Mouse (Mus musculus): ENCODE data around the gene Spred2. TPM values are rescaled to one million over a fixed set of nuclear protein-coding genes. Genes with fewer than 3 reads are reported as not detected.

The Spred2 gene
- polyA plus RNA-seq, 1 experiment from 2014 or later, result 9.3 TPM

- Histone ChIP-seq H3K27ac (replicated peaks) (no peak overlapping the region), H3K9ac (replicated peaks) (no peak overlapping the region), H3K4me2 (replicated peaks) (no peak overlapping the region), H3K36me3 (no peaks in the 10 kb centered on the region), H3K4me3 (no peak overlapping the region), H3K4me1 (peaks cover 18% of the 10 kb centered on the region), H3K9me3 (no peaks in the 10 kb centered on the region), H3K27me3 (no peaks in the 10 kb centered on the region)
- no peak for ATAC-seq (replicated peaks)
- WGBS, result 38% methylated on average over 6 of the region's 6 CpGs
Measured at GRCm38 (mm10) chr11:19944701-19945100, 20.5 kb downstream of the Spred2 start.

- no peak overlapping the region for H3K4me3 ChIP-seq
- no peaks in the 10 kb centered on the region for H3K27me3 ChIP-seq
- H3K27ac ChIP-seq (replicated peaks), result no peak overlapping the region
- H3K36me3 ChIP-seq, result no peaks in the 10 kb centered on the region
- H3K4me2 ChIP-seq (replicated peaks), result no peak overlapping the region
- no peak overlapping the region for H3K9ac ChIP-seq (replicated peaks)
- peaks cover 16% of the 10 kb centered on the region for H3K4me1 ChIP-seq
- H3K9me3 ChIP-seq, result no peaks in the 10 kb centered on the region
- 93% methylated on average over 6 of the region's 7 CpGs for WGBS
- ATAC-seq (replicated peaks), result no peak
Measured at GRCm38 (mm10) chr11:19946721-19947120, 22.5 kb downstream of the Spred2 start.

GRCm38 (mm10) chr11:19947626-19948135 is 23.5 kb downstream of the Spred2 start:
- Histone ChIP-seq H3K4me3 (no peak overlapping the region), H3K9me3 (no peaks in the 10 kb centered on the region), H3K9ac (replicated peaks) (no peak overlapping the region), H3K4me1 (peaks cover 16% of the 10 kb centered on the region), H3K27me3 (no peaks in the 10 kb centered on the region), H3K27ac (replicated peaks) (no peak overlapping the region), H3K36me3 (no peaks in the 10 kb centered on the region), H3K4me2 (replicated peaks) (no peak overlapping the region)
- peak; percentile 39; the same call in 1 of the 2 replicates for ATAC-seq (replicated peaks)
- WGBS, result 76% methylated on average over 7 of the region's 7 CpGs

- Histone ChIP-seq H3K4me2 (replicated peaks) (no peak overlapping the region), H3K27me3 (no peaks in the 10 kb centered on the region), H3K9ac (replicated peaks) (no peak overlapping the region), H3K4me1 (peaks cover 11% of the 10 kb centered on the region), H3K4me3 (no peak overlapping the region), H3K36me3 (no peaks in the 10 kb centered on the region), H3K9me3 (no peaks in the 10 kb centered on the region), H3K27ac (replicated peaks) (no peak overlapping the region)
- WGBS, result 85% methylated on average over 5 of the region's 5 CpGs
- no peak for ATAC-seq (replicated peaks)
Measured at GRCm38 (mm10) chr11:19949725-19950124, 25.6 kb downstream of the Spred2 start.

GRCm38 (mm10) chr11:19950169-19950568 is 26.0 kb downstream of the Spred2 start:
- H3K4me2 ChIP-seq (replicated peaks), result no peak overlapping the region
- no peaks in the 10 kb centered on the region for H3K9me3 ChIP-seq
- H3K27ac ChIP-seq (replicated peaks), result no peak overlapping the region
- H3K4me3 ChIP-seq, result no peak overlapping the region
- ATAC-seq (replicated peaks), result no peak
- no peaks in the 10 kb centered on the region for H3K27me3 ChIP-seq
- 83% methylated on average over 8 of the region's 8 CpGs for WGBS
- no peak overlapping the region for H3K9ac ChIP-seq (replicated peaks)
- H3K36me3 ChIP-seq, result no peaks in the 10 kb centered on the region
- peaks cover 7% of the 10 kb centered on the region for H3K4me1 ChIP-seq

- H3K36me3 ChIP-seq, result no peaks in the 10 kb centered on the region
- H3K27me3 ChIP-seq, result no peaks in the 10 kb centered on the region
- WGBS, result 75% methylated on average over 8 of the region's 8 CpGs
- H3K27ac ChIP-seq (replicated peaks), result no peak overlapping the region
- no peak overlapping the region for H3K4me3 ChIP-seq
- no peaks in the 10 kb centered on the region for H3K9me3 ChIP-seq
- ATAC-seq (replicated peaks), result no peak
- H3K9ac ChIP-seq (replicated peaks), result no peak overlapping the region
- H3K4me1 ChIP-seq, result peaks cover under 1% of the 10 kb centered on the region; the same call in 1 of the 2 replicates
- no peak overlapping the region for H3K4me2 ChIP-seq (replicated peaks)
Measured at GRCm38 (mm10) chr11:19952963-19953362, 28.8 kb downstream of the Spred2 start.

- H3K9me3 ChIP-seq, result no peaks in the 10 kb centered on the region
- H3K4me1 ChIP-seq, result no peaks in the 10 kb centered on the region
- WGBS, result 91% methylated on average over 7 of the region's 7 CpGs
- H3K4me2 ChIP-seq (replicated peaks), result no peak overlapping the region
- no peaks in the 10 kb centered on the region for H3K27me3 ChIP-seq
- no peak for ATAC-seq (replicated peaks)
- H3K4me3 ChIP-seq, result no peak overlapping the region
- no peak overlapping the region for H3K27ac ChIP-seq (replicated peaks)
- H3K36me3 ChIP-seq, result no peaks in the 10 kb centered on the region
- H3K9ac ChIP-seq (replicated peaks), result no peak overlapping the region
Measured at GRCm38 (mm10) chr11:19953919-19954318, 29.7 kb downstream of the Spred2 start.

GRCm38 (mm10) chr11:19955069-19955468 is 30.9 kb downstream of the Spred2 start:
- no peak for ATAC-seq (replicated peaks)
- Histone ChIP-seq H3K36me3 (no peaks in the 10 kb centered on the region), H3K9me3 (no peaks in the 10 kb centered on the region), H3K9ac (replicated peaks) (no peak overlapping the region), H3K4me2 (replicated peaks) (no peak overlapping the region), H3K4me1 (no peaks in the 10 kb centered on the region), H3K27ac (replicated peaks) (no peak overlapping the region), H3K4me3 (no peak overlapping the region), H3K27me3 (no peaks in the 10 kb centered on the region)
- 89% methylated on average over 9 of the region's 9 CpGs for WGBS

GRCm38 (mm10) chr11:19955701-19956100 is 31.5 kb downstream of the Spred2 start:
- 85% methylated on average over 6 of the region's 6 CpGs for WGBS
- H3K9me3 ChIP-seq, result no peaks in the 10 kb centered on the region
- no peak for ATAC-seq (replicated peaks)
- no peaks in the 10 kb centered on the region for H3K4me1 ChIP-seq
- H3K4me2 ChIP-seq (replicated peaks), result no peak overlapping the region
- no peaks in the 10 kb centered on the region for H3K36me3 ChIP-seq
- no peaks in the 10 kb centered on the region for H3K27me3 ChIP-seq
- no peak overlapping the region for H3K9ac ChIP-seq (replicated peaks)
- no peak overlapping the region for H3K4me3 ChIP-seq
- H3K27ac ChIP-seq (replicated peaks), result no peak overlapping the region

GRCm38 (mm10) chr11:19959006-19959405 is 34.8 kb downstream of the Spred2 start:
- H3K9me3 ChIP-seq, result no peaks in the 10 kb centered on the region
- no peaks in the 10 kb centered on the region for H3K27me3 ChIP-seq
- no peak overlapping the region for H3K27ac ChIP-seq (replicated peaks)
- ATAC-seq (replicated peaks), result no peak
- peaks cover 4% of the 10 kb centered on the region; the same call in 1 of the 2 replicates for H3K4me1 ChIP-seq
- WGBS, result 85% methylated on average over 3 of the region's 3 CpGs
- H3K4me3 ChIP-seq, result no peak overlapping the region
- H3K4me2 ChIP-seq (replicated peaks), result no peak overlapping the region
- H3K36me3 ChIP-seq, result no peaks in the 10 kb centered on the region
- no peak overlapping the region for H3K9ac ChIP-seq (replicated peaks)

- no peak for ATAC-seq (replicated peaks)
- Histone ChIP-seq H3K4me1 (peaks cover 4% of the 10 kb centered on the region; the same call in 1 of the 2 replicates), H3K9me3 (no peaks in the 10 kb centered on the region), H3K4me3 (no peak overlapping the region), H3K27ac (replicated peaks) (no peak overlapping the region), H3K27me3 (no peaks in the 10 kb centered on the region), H3K4me2 (replicated peaks) (no peak overlapping the region), H3K9ac (replicated peaks) (no peak overlapping the region), H3K36me3 (no peaks in the 10 kb centered on the region)
- 84% methylated on average over 5 of the region's 5 CpGs for WGBS
Measured at GRCm38 (mm10) chr11:19959897-19960296, 35.7 kb downstream of the Spred2 start.

- H3K4me2 ChIP-seq (replicated peaks), result no peak overlapping the region
- 98% methylated on average over 3 of the region's 3 CpGs for WGBS
- peaks cover 4% of the 10 kb centered on the region; the same call in 1 of the 2 replicates for H3K4me1 ChIP-seq
- no peak for ATAC-seq (replicated peaks)
- H3K4me3 ChIP-seq, result no peak overlapping the region
- no peak overlapping the region for H3K27ac ChIP-seq (replicated peaks)
- no peaks in the 10 kb centered on the region for H3K9me3 ChIP-seq
- no peak overlapping the region for H3K9ac ChIP-seq (replicated peaks)
- H3K36me3 ChIP-seq, result no peaks in the 10 kb centered on the region
- no peaks in the 10 kb centered on the region for H3K27me3 ChIP-seq
Measured at GRCm38 (mm10) chr11:19960541-19960940, 36.4 kb downstream of the Spred2 start.

- no peak overlapping the region for H3K9ac ChIP-seq (replicated peaks)
- H3K4me1 ChIP-seq, result peaks cover 4% of the 10 kb centered on the region; the same call in 1 of the 2 replicates
- no peak overlapping the region for H3K4me3 ChIP-seq
- no peaks in the 10 kb centered on the region for H3K27me3 ChIP-seq
- H3K4me2 ChIP-seq (replicated peaks), result no peak overlapping the region
- H3K36me3 ChIP-seq, result no peaks in the 10 kb centered on the region
- H3K9me3 ChIP-seq, result no peaks in the 10 kb centered on the region
- WGBS, result 98% methylated on average over 6 of the region's 6 CpGs
- no peak overlapping the region for H3K27ac ChIP-seq (replicated peaks)
- no peak for ATAC-seq (replicated peaks)
Measured at GRCm38 (mm10) chr11:19961088-19961487, 36.9 kb downstream of the Spred2 start.

Data from forebrain, embryonic 15.5 days (tissue).